Comparison of ENCODE assay signal across 9 mouse cellular contexts in the genomic region with DNA sequence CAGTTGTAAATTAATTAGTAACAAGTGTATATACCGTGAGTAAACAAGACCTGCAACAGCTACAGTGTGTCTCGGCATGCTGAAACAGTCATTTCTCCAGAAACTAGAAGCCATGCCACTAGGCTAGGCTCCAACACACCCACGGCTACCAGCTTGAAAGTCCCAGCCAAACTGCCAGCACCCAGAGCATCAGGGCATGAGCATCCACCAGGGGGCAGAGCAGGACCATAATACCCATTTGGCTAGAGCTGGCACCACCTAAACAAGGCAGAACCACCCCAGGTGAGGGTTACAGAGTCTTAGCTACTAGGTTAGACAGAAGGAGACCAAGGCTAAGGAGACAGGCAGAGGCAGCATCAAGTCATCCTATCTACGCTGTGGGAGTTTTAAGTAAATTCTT. TPM values are rescaled to one million over a fixed set of nuclear protein-coding genes. Genes with fewer than 3 reads are reported as not detected.
A peak's percentile ranks its signal among the peaks of the same experiment; 100 is the strongest.
DNase-seq lines count a peak whose midpoint lies in the region; TF ChIP-seq lines count a peak whose summit lies in the region.
"Had no signal": no experiment of that assay in that cellular context is flagged by ENCODE, and none has a peak within 500 bp of the region (broad histone marks: within the 10 kb centered on the region; RNA-seq: fewer than 3 reads in every experiment).

No protein-coding gene starts in this region.

- DNase-seq in ES-CJ7 (ENCODE audit: low read depth, low spot score) = peak; percentile 80
- DNase-seq in brain, adult 2 months (ENCODE audit: low read depth, low spot score) = peak; percentile 98
- peak; percentile 54 for DNase-seq in fibroblast of lung, adult 2 months (ENCODE audit: low read depth)
- peak; percentile 69 to 83 for DNase-seq in heart, postnatal 14 days
- peak; percentile 90 to 92 for DNase-seq in layer of hippocampus, adult 2 months (ENCODE audit: low spot score in 2 of 2)
- DNase-seq in lung, postnatal 25 days (ENCODE audit: low spot score) = peak; percentile 61
- peak; percentile 79 for DNase-seq in retina, postnatal 7 days (ENCODE audit: low read depth, low spot score)
- peak; percentile 42 for DNase-seq in urinary bladder, adult 2 months (ENCODE audit: low spot score)
- DNase-seq: liver, embryonic 13.5 days had no signal

- H3K27ac ChIP-seq in layer of hippocampus, adult 2 months = peak overlapping the region; percentile 70
- H3K27ac ChIP-seq: liver, embryonic 13.5 days had no signal

- intact Hi-C loops in heart, postnatal 14 days (cut with DNase I) = loop anchor here (1.0 to 10.0 kb wide), 4 partner anchors 75 to 377 kb away; partner anchors contain the start of gene Faf2

- TF ChIP-seq CTCF in layer of hippocampus, adult 2 months (conservative IDR thresholded peaks at IDR 0.05) = peak; percentile 97

- no peak overlapping the region for H3K4me3 ChIP-seq in layer of hippocampus, adult 2 months
- H3K4me3 ChIP-seq: liver, embryonic 13.5 days had no signal

RNA-seq across cellular contexts. Expression of gene Hrh2, which starts 55.6 kb away (rescaled TPM):
- total RNA-seq in heart, postnatal 14 days (2021) = under 1 TPM; 0.07 to 0.10 TPM
- total RNA-seq in layer of hippocampus, adult 2 months (2021) = 1 to 10 TPM; 6.3 to 6.9 TPM
- polyA plus RNA-seq in urinary bladder, adult 2 months (2012; rRNA removed) = 0.40 and 0.54 TPM in 2 replicates

Comparison
In these comparisons a context has a peak if more than half of its experiments do, and no peak if none do; other contexts are left out.
1. DNase-seq: peak in every context shown above with its lines; median percentile 98 in brain, adult 2 months; 91 in layer of hippocampus, adult 2 months; 80 in ES-CJ7; 79 in retina, postnatal 7 days; 76 in heart, postnatal 14 days; 61 in lung, postnatal 25 days; 54 in fibroblast of lung, adult 2 months; 42 in urinary bladder, adult 2 months.
2. RNA of gene Hrh2, which starts 55.6 kb away (total RNA-seq): 6.3 to 6.9 TPM in layer of hippocampus, adult 2 months; 0.07 to 0.10 TPM in heart, postnatal 14 days; every median in the first group is over 4 times any median in the second.